Mouse (Mus musculus): ENCODE data around the gene Rabgap1. TPM values are rescaled to one million over a fixed set of nuclear protein-coding genes. Genes with fewer than 3 reads are reported as not detected.
"Not testable (repeated sequence)": the region's sequence is repeated elsewhere in the genome, so short reads cannot be mapped to it uniquely, and the experiment has no call there.

Rabgap1 gene
- polyA plus RNA-seq, 1 experiment from 2014 or later, result 6.1 TPM

DNA sequence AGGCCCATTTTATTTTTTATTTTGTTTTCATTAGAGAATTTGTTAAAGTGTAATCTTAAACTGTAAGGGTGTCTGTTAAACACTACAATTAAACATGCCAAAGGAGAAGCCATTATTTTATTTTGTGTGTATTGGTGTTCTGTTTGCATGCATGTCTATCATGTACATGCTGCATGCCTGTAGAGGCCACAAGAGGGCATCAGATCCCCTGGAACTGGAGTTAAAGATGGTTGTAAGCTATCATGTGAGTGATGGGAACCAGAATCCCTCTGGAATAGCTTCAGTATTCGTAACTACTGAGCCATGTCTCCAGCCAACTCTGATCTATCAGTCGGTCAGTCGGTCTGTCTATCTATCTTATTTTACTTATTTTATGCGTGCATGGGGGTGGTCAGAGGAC, 17.6 kb downstream of the Rabgap1 start:
- Histone ChIP-seq H3K9ac (no peak overlapping the region), H3K9me3 (replicated peaks) (no peaks in the 10 kb centered on the region), H3K27ac (replicated peaks) (no peak overlapping the region), H3K4me2 (no peak overlapping the region), H3K27me3 (no peaks in the 10 kb centered on the region), H3K36me3 (replicated peaks) (0 out of 2 replicates have a peak, but pooled peaks cover 2% of the 10 kb centered on the region), H3K4me3 (replicated peaks) (no peak overlapping the region), H3K4me1 (replicated peaks) (peaks cover 2% of the 10 kb centered on the region; the same call in 1 of the 2 replicates)
- 80% methylated on average over 4 of the region's 4 CpGs for WGBS (ENCODE audit: insufficient replicate concordance)
- ATAC-seq (ENCODE audit: insufficient read depth), result no peak

DNA sequence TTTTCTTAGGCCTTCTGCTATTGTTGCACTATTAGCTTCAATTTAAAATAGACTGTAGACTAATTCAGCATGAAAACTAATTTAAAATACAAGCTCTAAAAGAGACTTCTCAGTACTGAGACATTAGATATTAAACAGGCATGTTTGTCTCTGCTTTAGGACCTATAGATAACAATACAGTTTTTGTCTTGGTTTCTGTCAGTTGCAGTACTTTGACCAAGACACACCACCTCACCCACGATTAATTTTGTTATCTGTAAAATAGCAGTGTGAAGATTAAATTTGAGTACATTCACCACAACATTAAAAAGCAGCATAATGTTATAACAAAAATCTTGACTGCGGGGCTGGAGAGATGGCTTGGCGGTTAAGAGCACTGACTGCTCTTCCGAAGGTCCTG, 23.2 kb downstream of the Rabgap1 start:
- WGBS (ENCODE audit: insufficient replicate concordance), result 61% methylated on average over 4 of the region's 4 CpGs
- ATAC-seq (ENCODE audit: insufficient read depth), result no peak
- no peak overlapping the region for H3K4me3 ChIP-seq (replicated peaks)
- no peak overlapping the region for H3K9ac ChIP-seq
- no peak overlapping the region for H3K27ac ChIP-seq (replicated peaks)
- H3K36me3 ChIP-seq (replicated peaks), result peaks cover 13% of the 10 kb centered on the region; the same call in 1 of the 2 replicates
- no peaks in the 10 kb centered on the region for H3K9me3 ChIP-seq (replicated peaks)
- H3K4me2 ChIP-seq, result no peak overlapping the region
- H3K27me3 ChIP-seq, result no peaks in the 10 kb centered on the region
- H3K4me1 ChIP-seq (replicated peaks), result 0 out of 2 replicates have a peak, but pooled peaks cover 2% of the 10 kb centered on the region

DNA sequence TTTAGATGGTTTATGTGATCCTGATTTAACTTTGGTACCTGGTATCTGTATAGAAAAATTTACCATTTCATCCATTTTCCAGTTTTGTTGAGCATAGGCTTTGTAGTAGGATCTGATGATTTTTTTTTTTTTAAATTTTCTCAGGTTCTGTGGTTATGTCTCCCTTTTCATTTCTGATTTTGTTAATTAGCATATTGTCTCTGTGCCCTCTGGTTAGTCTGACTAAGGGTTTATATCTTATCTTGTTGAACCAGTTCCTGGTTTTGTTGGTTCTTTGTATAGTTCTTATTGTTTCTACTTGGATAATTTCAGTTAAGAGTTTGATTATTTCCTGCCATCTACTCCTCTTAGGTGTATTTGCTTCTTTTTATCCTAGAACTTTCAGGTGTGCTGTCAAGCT, 36.5 kb downstream of the Rabgap1 start:
- H3K4me1 ChIP-seq (replicated peaks), result peaks cover 6% of the 10 kb centered on the region; the same call in 1 of the 2 replicates
- H3K27me3 ChIP-seq, result no peaks in the 10 kb centered on the region
- H3K36me3 ChIP-seq (replicated peaks), result peaks cover 36% of the 10 kb centered on the region
- H3K27ac ChIP-seq (replicated peaks), result no peak overlapping the region
- no peak overlapping the region for H3K4me3 ChIP-seq (replicated peaks)
- no peak overlapping the region for H3K9ac ChIP-seq
- H3K9me3 ChIP-seq (replicated peaks), result no peaks in the 10 kb centered on the region
- ATAC-seq (ENCODE audit: insufficient read depth), result no peak
- H3K4me2 ChIP-seq, result no peak overlapping the region

DNA sequence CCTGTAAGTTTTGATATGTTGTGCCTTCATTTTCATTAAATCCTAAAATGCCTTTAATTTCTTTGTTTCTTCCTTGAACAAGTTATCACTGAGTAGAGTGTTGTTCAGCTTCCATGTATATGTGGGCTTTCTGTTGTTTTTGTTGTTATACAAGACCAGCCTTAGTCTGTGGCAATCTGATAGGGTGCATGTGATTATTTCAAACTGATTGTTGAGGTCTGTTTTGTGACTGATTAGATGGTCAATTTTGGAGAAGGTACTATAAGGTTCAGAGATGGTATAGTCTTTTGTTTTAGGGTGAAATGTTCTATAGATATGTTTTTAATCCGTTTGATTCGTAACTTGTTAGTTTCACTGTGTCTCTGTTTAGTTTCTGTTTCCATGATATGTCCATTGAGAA, 37.0 kb downstream of the Rabgap1 start:
- WGBS (ENCODE audit: insufficient replicate concordance), result 51% methylated on average over 2 of the region's 2 CpGs
- Histone ChIP-seq H3K9me3 (replicated peaks) (no peaks in the 10 kb centered on the region), H3K4me3 (replicated peaks) (no peak overlapping the region), H3K9ac (no peak overlapping the region), H3K27ac (replicated peaks) (no peak overlapping the region), H3K27me3 (no peaks in the 10 kb centered on the region), H3K36me3 (replicated peaks) (peaks cover 36% of the 10 kb centered on the region), H3K4me1 (replicated peaks) (peaks cover 6% of the 10 kb centered on the region; the same call in 1 of the 2 replicates), H3K4me2 (0 out of 2 replicates have a peak overlapping the region, but pooled peaks have one; percentile 10)
- peak; percentile 58 for ATAC-seq (ENCODE audit: insufficient read depth)

DNA sequence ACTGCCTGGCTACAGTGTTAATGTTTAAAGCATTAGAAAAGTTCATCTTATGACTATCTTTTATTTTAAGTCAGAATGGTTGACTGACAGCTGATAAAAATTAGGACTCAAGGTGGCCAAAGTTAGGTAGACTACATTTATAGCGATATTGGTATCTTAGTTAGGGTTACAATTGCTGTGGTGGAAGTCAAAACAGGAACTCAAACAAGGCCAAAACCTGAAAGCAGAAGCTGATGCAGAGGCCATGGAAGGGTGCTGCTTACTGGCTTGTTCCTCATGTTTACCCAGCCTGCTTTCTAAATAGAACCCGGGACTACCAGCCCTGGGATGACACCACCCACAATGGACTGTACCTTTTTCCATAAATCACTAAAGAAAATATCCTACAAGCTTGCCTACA, 41.1 kb downstream of the Rabgap1 start:
- Histone ChIP-seq H3K9me3 (replicated peaks) (no peaks in the 10 kb centered on the region), H3K36me3 (replicated peaks) (peaks cover 22% of the 10 kb centered on the region), H3K4me1 (replicated peaks) (peaks cover 16% of the 10 kb centered on the region), H3K27me3 (no peaks in the 10 kb centered on the region), H3K4me3 (replicated peaks) (no peak overlapping the region), H3K4me2 (no peak overlapping the region), H3K9ac (no peak overlapping the region), H3K27ac (replicated peaks) (no peak overlapping the region)
- WGBS (ENCODE audit: insufficient replicate concordance), result 54% methylated on average over 2 of the region's 2 CpGs
- no peak for ATAC-seq (ENCODE audit: insufficient read depth)

DNA sequence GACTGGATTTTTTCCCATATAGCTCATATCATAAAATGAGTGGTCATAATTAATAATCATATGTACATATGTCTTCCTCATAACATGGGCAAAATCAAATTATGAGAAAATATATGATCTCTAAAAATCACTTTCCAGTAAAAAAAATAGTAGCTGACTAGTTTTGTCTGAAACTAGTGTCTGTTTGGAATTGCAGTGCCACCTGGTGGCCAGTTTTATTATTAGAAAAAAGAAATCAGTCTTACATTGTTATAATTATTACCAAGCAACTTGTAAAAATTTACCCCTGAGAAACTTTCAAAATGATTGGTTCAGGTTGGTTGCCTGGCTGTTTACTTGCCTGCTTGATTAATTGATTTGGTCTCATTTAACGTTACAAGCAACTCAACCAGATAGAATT, 42.3 kb downstream of the Rabgap1 start:
- Histone ChIP-seq H3K9me3 (replicated peaks) (no peaks in the 10 kb centered on the region), H3K4me1 (replicated peaks) (peaks cover 10% of the 10 kb centered on the region), H3K4me2 (no peak overlapping the region), H3K9ac (no peak overlapping the region), H3K27ac (replicated peaks) (no peak overlapping the region), H3K36me3 (replicated peaks) (peaks cover 33% of the 10 kb centered on the region), H3K4me3 (replicated peaks) (no peak overlapping the region), H3K27me3 (no peaks in the 10 kb centered on the region)
- no peak for ATAC-seq (ENCODE audit: insufficient read depth)
- WGBS (ENCODE audit: insufficient replicate concordance), result 66% methylated on average over 1 of the region's 1 CpGs

DNA sequence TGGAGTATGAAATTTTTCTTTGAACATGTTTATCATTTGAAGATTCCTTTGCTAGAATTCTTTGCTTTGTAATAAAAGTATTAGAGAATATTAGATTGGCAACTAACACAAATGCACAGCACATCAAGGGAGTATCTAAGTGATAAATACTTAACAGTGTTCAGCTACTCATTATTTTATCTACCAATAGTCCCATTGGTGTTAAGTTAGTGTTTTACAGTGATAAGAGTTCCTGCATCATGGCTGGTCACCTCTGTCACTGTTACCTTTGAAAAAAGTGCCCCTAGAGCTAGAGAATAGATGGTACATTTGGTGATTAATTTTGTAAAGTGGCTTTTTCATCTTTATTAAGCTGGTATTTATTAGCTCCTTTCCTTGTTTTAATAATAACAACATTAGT, 43.3 kb downstream of the Rabgap1 start:
- Histone ChIP-seq H3K4me1 (replicated peaks) (peaks cover 9% of the 10 kb centered on the region), H3K9ac (no peak overlapping the region), H3K4me3 (replicated peaks) (no peak overlapping the region), H3K4me2 (no peak overlapping the region), H3K9me3 (replicated peaks) (no peaks in the 10 kb centered on the region), H3K27me3 (no peaks in the 10 kb centered on the region), H3K27ac (replicated peaks) (no peak overlapping the region), H3K36me3 (replicated peaks) (peaks cover 37% of the 10 kb centered on the region)
- ATAC-seq (ENCODE audit: insufficient read depth), result peak; percentile 67

DNA sequence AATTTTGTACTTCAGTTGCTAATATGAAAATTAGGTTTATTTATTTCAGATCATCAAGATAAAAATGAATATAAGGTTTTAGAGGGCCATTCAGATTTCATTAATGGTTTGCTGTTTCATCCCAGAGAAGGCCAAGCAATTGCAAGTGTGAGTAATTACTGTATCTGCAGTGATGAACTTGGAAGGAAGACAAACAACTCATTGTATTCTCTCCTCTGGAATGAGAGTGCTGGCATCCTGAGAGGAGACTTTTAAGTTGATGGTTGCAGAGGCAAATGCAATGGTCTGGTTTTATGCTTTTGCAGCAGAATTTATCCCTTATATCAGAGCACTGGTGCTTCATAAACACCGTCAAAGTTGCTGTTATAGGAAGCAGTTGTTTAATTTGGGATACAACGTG, 45.9 kb downstream of the Rabgap1 start:
- H3K27me3 ChIP-seq, result no peaks in the 10 kb centered on the region
- no peak for ATAC-seq (ENCODE audit: insufficient read depth)
- H3K27ac ChIP-seq (replicated peaks), result no peak overlapping the region
- no peak overlapping the region for H3K4me3 ChIP-seq (replicated peaks)
- 78% methylated on average over 2 of the region's 2 CpGs for WGBS (ENCODE audit: insufficient replicate concordance)
- H3K36me3 ChIP-seq (replicated peaks), result peaks cover 39% of the 10 kb centered on the region
- H3K4me2 ChIP-seq, result no peak overlapping the region
- no peaks in the 10 kb centered on the region for H3K9me3 ChIP-seq (replicated peaks)
- H3K4me1 ChIP-seq (replicated peaks), result peaks cover 9% of the 10 kb centered on the region
- no peak overlapping the region for H3K9ac ChIP-seq

DNA sequence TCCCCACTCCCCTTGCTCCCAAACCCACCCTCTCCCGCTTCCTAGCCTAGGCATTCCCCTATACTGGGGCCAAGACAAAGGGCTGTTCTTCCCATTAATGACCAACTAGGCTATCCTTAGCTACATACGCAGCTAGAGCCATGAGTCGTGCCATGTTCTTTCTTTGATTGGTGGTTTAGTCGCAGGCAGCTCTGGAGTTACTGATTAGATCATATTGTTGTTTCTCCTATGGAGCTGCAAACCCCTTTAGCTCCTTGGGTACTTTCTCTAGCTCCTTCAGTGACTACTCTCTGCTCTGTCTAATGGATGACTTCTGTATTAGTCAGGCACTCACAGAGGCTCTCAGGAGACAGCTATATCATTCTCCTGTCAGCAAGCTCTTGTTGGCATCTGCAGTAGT, 54.2 kb downstream of the Rabgap1 start:
- H3K36me3 ChIP-seq (replicated peaks), result peaks cover 20% of the 10 kb centered on the region; the same call in 1 of the 2 replicates
- no peak overlapping the region for H3K9ac ChIP-seq
- H3K4me3 ChIP-seq (replicated peaks), result no peak overlapping the region
- no peaks in the 10 kb centered on the region for H3K4me1 ChIP-seq (replicated peaks)
- 80% methylated on average over 4 of the region's 4 CpGs for WGBS (ENCODE audit: insufficient replicate concordance)
- ATAC-seq (ENCODE audit: insufficient read depth), result no peak
- no peak overlapping the region for H3K4me2 ChIP-seq
- H3K9me3 ChIP-seq (replicated peaks), result no peaks in the 10 kb centered on the region
- no peak overlapping the region for H3K27ac ChIP-seq (replicated peaks)
- no peaks in the 10 kb centered on the region for H3K27me3 ChIP-seq

DNA sequence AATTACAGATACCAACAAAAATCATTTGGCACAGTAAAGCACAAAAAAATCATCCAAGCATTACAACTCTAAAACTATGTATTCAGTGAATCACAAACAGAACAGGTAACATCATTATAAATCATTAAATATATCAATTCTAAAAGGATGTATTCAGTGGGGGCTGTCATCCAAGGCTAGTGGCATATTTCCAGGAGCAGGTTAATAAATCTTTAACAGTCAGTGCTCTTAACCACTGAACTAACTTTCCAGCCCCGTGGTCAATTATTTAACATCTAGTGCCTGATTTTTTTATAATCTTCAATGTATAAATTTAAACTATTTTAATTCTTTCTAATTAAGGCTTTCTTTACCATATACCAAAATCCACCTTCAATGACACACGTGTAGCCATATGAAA, 62.8 kb downstream of the Rabgap1 start:
- WGBS (ENCODE audit: insufficient replicate concordance), result 77% methylated on average over 2 of the region's 2 CpGs
- not testable (repeated sequence) for H3K9ac ChIP-seq; H3K4me2 ChIP-seq; H3K27ac ChIP-seq (replicated peaks); ATAC-seq (ENCODE audit: insufficient read depth); H3K9me3 ChIP-seq (replicated peaks); H3K4me1 ChIP-seq (replicated peaks); H3K27me3 ChIP-seq; H3K4me3 ChIP-seq (replicated peaks)
- peaks cover 11% of the 10 kb centered on the region; the same call in 1 of the 2 replicates for H3K36me3 ChIP-seq (replicated peaks)

DNA sequence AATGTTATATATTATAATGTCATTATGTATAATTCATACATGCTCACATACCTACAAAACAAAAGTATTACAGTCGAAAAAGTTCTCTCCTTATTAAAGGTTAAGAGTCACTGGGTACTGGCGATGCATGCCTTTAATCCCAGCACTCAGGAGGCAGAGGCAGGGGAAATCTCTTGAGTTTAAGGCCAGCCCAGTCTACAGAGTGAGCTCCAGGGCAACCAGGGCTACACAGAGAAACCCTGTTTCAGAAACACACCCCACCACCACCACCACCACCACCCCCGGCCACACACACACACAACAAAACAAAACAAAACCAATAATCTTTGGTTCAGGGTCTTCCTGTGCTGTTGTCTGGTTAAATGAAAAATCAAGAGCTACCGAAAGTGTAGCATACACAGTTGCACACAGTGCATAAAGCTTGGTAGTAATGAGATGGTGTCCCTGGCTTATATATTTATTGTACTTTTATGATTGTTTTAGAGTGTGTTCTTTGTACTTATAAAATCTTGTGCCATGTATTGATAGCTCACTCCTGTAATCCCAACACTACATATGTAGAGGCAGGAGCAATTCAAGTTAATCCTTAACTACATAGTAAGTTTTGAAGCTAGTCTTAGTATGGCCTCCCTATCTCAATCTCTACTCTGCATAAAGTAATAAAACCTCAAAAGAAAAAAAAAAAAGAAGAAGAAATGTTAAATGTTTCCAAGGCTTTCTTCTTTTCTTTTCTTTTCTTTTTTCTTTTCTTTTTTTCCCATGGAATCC, 68.2 kb downstream of the Rabgap1 start:
- Histone ChIP-seq H3K4me2 (no peak overlapping the region), H3K4me1 (replicated peaks) (0 out of 2 replicates have a peak, but pooled peaks cover 3% of the 10 kb centered on the region), H3K9me3 (replicated peaks) (no peaks in the 10 kb centered on the region), H3K27me3 (no peaks in the 10 kb centered on the region), H3K9ac (no peak overlapping the region), H3K27ac (replicated peaks) (no peak overlapping the region), H3K4me3 (replicated peaks) (no peak overlapping the region), H3K36me3 (replicated peaks) (peaks cover 14% of the 10 kb centered on the region)
- 81% methylated on average over 4 of the region's 4 CpGs for WGBS (ENCODE audit: insufficient replicate concordance)
- no peak for ATAC-seq (ENCODE audit: insufficient read depth)

Data from liver, embryonic 15.5 days (tissue).